Mouse (Mus musculus): ENCODE data around the gene Pnpla1. TPM values are rescaled to one million over a fixed set of nuclear protein-coding genes. Genes with fewer than 3 reads are reported as not detected.

The Pnpla1 gene
- polyA plus RNA-seq, 1 experiment from 2014 or later: not detected

DNA sequence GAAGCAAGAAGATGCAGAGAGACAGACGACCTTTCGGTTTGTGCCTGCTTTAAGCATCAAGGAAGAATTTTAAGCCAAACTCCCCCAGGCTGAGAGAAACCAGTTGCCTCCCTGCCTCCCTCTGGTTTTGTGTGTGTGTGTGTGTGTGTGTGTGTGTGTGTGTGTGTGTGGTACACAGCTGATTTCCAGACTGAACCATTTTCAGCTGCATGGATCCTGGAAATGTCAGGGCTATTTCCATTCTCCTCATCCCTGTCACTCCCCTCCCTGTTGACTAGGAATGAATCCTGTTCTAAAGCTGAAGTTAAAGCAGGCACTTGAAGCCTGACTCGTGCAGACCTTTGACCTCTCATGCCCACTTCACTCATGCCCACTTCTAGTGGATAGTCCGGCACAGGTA is 16.0 kb downstream of the Pnpla1 start:
- no peak for ATAC-seq (ENCODE audit: insufficient read depth, low FRiP score, low TSS enrichment)
- no peak for DNase-seq (ENCODE audit: low spot score)
- no peaks in the 10 kb centered on the region for H3K4me1 ChIP-seq (ENCODE audit: control insufficient read depth, insufficient read depth, low read length)
- H3K9me3 ChIP-seq (ENCODE audit: control insufficient read depth, low read length): no peaks in the 10 kb centered on the region
- 81% methylated on average over 4 of the region's 4 CpGs for WGBS
- H3K9ac ChIP-seq (ENCODE audit: low read length): no peak overlapping the region
- no peak overlapping the region for H3K4me2 ChIP-seq (ENCODE audit: low read depth)
- no peak overlapping the region for H3K4me3 ChIP-seq (ENCODE audit: low read depth, low read length)
- no peaks in the 10 kb centered on the region for H3K36me3 ChIP-seq (ENCODE audit: control insufficient read depth, insufficient read depth, low read length)
- H3K27ac ChIP-seq (ENCODE audit: low read depth, low read length): no peak overlapping the region
- no peaks in the 10 kb centered on the region for H3K27me3 ChIP-seq (ENCODE audit: control insufficient read depth, insufficient read depth, low read length)

DNA sequence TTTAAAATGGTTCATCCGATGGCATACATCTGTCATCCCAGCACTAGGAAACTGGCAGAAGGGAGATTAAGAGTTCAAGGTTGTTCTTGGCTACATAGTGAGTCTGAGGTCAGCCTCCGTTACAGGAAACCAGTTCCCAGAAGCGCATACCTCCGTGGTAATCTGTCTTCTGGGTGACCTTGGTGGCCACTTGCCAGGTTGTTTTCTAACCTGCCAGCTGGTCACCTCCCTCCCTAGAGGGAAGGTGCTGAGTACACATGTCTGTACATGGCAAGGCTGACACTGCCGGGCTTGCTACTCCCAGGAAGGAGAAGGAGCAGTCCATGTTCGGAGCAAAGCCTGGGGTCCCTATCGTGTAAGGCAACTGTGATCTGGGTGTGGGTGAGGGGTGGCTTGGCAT is 16.6 kb downstream of the Pnpla1 start:
- H3K4me2 ChIP-seq (ENCODE audit: low read depth): no peak overlapping the region
- 78% methylated on average over 7 of the region's 7 CpGs for WGBS
- no peak overlapping the region for H3K9ac ChIP-seq (ENCODE audit: low read length)
- no peak overlapping the region for H3K27ac ChIP-seq (ENCODE audit: low read depth, low read length)
- no peak for DNase-seq (ENCODE audit: low spot score)
- H3K9me3 ChIP-seq (ENCODE audit: control insufficient read depth, low read length): no peaks in the 10 kb centered on the region
- H3K4me3 ChIP-seq (ENCODE audit: low read depth, low read length): no peak overlapping the region
- no peak for ATAC-seq (ENCODE audit: insufficient read depth, low FRiP score, low TSS enrichment)
- no peaks in the 10 kb centered on the region for H3K36me3 ChIP-seq (ENCODE audit: control insufficient read depth, insufficient read depth, low read length)
- no peaks in the 10 kb centered on the region for H3K27me3 ChIP-seq (ENCODE audit: control insufficient read depth, insufficient read depth, low read length)
- no peaks in the 10 kb centered on the region for H3K4me1 ChIP-seq (ENCODE audit: control insufficient read depth, insufficient read depth, low read length)

- Histone ChIP-seq H3K4me2 (ENCODE audit: low read depth) (no peak overlapping the region), H3K9me3 (ENCODE audit: control insufficient read depth, low read length) (no peaks in the 10 kb centered on the region), H3K27me3 (ENCODE audit: control insufficient read depth, insufficient read depth, low read length) (no peaks in the 10 kb centered on the region), H3K27ac (ENCODE audit: low read depth, low read length) (no peak overlapping the region), H3K4me3 (ENCODE audit: low read depth, low read length) (no peak overlapping the region), H3K9ac (ENCODE audit: low read length) (no peak overlapping the region), H3K4me1 (ENCODE audit: control insufficient read depth, insufficient read depth, low read length) (no peaks in the 10 kb centered on the region), H3K36me3 (ENCODE audit: control insufficient read depth, insufficient read depth, low read length) (no peaks in the 10 kb centered on the region)
- DNase-seq (ENCODE audit: low spot score): no peak
- 55% methylated on average over 8 of the region's 8 CpGs for WGBS
- ATAC-seq (ENCODE audit: insufficient read depth, low FRiP score, low TSS enrichment): no peak
Measured at GRCm38 (mm10) chr17:28875316-28875715, 17.1 kb downstream of the Pnpla1 start.

DNA sequence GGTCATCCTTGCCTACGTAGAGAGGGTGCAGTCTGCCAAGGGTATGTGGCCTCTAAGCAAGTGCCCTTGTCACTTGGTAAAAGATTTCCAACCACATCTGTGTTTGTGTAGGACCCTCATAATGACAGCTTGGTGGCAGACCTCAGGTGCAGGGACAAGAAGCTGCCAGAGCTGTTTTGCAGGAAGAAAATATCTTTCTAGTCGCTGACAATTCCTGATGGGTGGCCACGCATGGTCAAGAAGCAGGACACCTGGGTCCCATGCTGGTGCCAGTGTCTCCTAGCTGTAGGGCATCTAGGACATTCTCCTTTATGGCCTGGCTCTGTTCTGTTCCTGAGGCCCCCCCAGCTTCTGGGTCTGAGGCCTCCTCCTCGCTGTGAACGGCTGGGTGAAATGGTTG is 18.1 kb downstream of the Pnpla1 start:
- Histone ChIP-seq H3K36me3 (ENCODE audit: control insufficient read depth, insufficient read depth, low read length) (no peaks in the 10 kb centered on the region), H3K4me2 (ENCODE audit: low read depth) (no peak overlapping the region), H3K9ac (ENCODE audit: low read length) (no peak overlapping the region), H3K4me3 (ENCODE audit: low read depth, low read length) (no peak overlapping the region), H3K4me1 (ENCODE audit: control insufficient read depth, insufficient read depth, low read length) (no peaks in the 10 kb centered on the region), H3K9me3 (ENCODE audit: control insufficient read depth, low read length) (no peaks in the 10 kb centered on the region), H3K27me3 (ENCODE audit: control insufficient read depth, insufficient read depth, low read length) (no peaks in the 10 kb centered on the region), H3K27ac (ENCODE audit: low read depth, low read length) (no peak overlapping the region)
- no peak for DNase-seq (ENCODE audit: low spot score)
- 69% methylated on average over 5 of the region's 5 CpGs for WGBS
- ATAC-seq (ENCODE audit: insufficient read depth, low FRiP score, low TSS enrichment): no peak

DNA sequence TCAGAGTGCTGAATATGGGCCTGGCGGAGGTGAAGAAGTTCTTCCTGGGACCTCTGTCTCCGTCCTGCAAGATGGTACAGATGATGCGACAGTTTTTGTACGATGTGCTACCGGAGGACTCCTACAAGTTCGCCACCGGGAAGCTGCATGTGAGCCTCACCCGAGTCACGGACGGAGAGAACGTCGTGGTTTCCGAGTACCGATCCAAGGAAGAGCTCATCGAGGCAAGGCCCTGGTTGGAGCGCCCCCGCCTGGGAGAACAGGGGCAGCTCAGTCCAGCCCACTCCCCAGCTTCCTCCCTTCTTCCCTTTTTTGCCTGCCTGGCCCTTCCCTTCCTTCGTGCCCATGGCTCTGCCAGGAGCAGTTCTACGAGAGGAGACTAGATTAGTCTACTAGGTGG is 18.6 kb downstream of the Pnpla1 start:
- no peak overlapping the region for H3K9ac ChIP-seq (ENCODE audit: low read length)
- 18% methylated on average over 19 of the region's 19 CpGs for WGBS
- H3K27ac ChIP-seq (ENCODE audit: low read depth, low read length): no peak overlapping the region
- ATAC-seq (ENCODE audit: insufficient read depth, low FRiP score, low TSS enrichment): no peak
- no peaks in the 10 kb centered on the region for H3K4me1 ChIP-seq (ENCODE audit: control insufficient read depth, insufficient read depth, low read length)
- H3K4me3 ChIP-seq (ENCODE audit: low read depth, low read length): no peak overlapping the region
- H3K4me2 ChIP-seq (ENCODE audit: low read depth): no peak overlapping the region
- no peaks in the 10 kb centered on the region for H3K27me3 ChIP-seq (ENCODE audit: control insufficient read depth, insufficient read depth, low read length)
- DNase-seq (ENCODE audit: low spot score): peak; percentile 63
- H3K36me3 ChIP-seq (ENCODE audit: control insufficient read depth, insufficient read depth, low read length): no peaks in the 10 kb centered on the region
- no peaks in the 10 kb centered on the region for H3K9me3 ChIP-seq (ENCODE audit: control insufficient read depth, low read length)

- Histone ChIP-seq H3K4me1 (ENCODE audit: control insufficient read depth, insufficient read depth, low read length) (no peaks in the 10 kb centered on the region), H3K27ac (ENCODE audit: low read depth, low read length) (no peak overlapping the region), H3K9ac (ENCODE audit: low read length) (no peak overlapping the region), H3K27me3 (ENCODE audit: control insufficient read depth, insufficient read depth, low read length) (no peaks in the 10 kb centered on the region), H3K4me3 (ENCODE audit: low read depth, low read length) (no peak overlapping the region), H3K4me2 (ENCODE audit: low read depth) (no peak overlapping the region), H3K9me3 (ENCODE audit: control insufficient read depth, low read length) (no peaks in the 10 kb centered on the region), H3K36me3 (ENCODE audit: control insufficient read depth, insufficient read depth, low read length) (no peaks in the 10 kb centered on the region)
- ATAC-seq (ENCODE audit: insufficient read depth, low FRiP score, low TSS enrichment): no peak
- 5% methylated on average over 18 of the region's 18 CpGs for WGBS
- DNase-seq (ENCODE audit: low spot score): peak; percentile 90
Measured at GRCm38 (mm10) chr17:28879931-28880391, 21.8 kb downstream of the Pnpla1 start.

GRCm38 (mm10) chr17:28882316-28882715 is 24.1 kb downstream of the Pnpla1 start:
- H3K9ac ChIP-seq (ENCODE audit: low read length): no peak overlapping the region
- no peaks in the 10 kb centered on the region for H3K4me1 ChIP-seq (ENCODE audit: control insufficient read depth, insufficient read depth, low read length)
- H3K9me3 ChIP-seq (ENCODE audit: control insufficient read depth, low read length): no peaks in the 10 kb centered on the region
- H3K4me3 ChIP-seq (ENCODE audit: low read depth, low read length): no peak overlapping the region
- no peaks in the 10 kb centered on the region for H3K36me3 ChIP-seq (ENCODE audit: control insufficient read depth, insufficient read depth, low read length)
- H3K27ac ChIP-seq (ENCODE audit: low read depth, low read length): no peak overlapping the region
- 5% methylated on average over 12 of the region's 12 CpGs for WGBS
- ATAC-seq (ENCODE audit: insufficient read depth, low FRiP score, low TSS enrichment) (no peak), DNase-seq (ENCODE audit: low spot score) (peak; percentile 84)
- H3K27me3 ChIP-seq (ENCODE audit: control insufficient read depth, insufficient read depth, low read length): no peaks in the 10 kb centered on the region
- H3K4me2 ChIP-seq (ENCODE audit: low read depth): no peak overlapping the region

DNA sequence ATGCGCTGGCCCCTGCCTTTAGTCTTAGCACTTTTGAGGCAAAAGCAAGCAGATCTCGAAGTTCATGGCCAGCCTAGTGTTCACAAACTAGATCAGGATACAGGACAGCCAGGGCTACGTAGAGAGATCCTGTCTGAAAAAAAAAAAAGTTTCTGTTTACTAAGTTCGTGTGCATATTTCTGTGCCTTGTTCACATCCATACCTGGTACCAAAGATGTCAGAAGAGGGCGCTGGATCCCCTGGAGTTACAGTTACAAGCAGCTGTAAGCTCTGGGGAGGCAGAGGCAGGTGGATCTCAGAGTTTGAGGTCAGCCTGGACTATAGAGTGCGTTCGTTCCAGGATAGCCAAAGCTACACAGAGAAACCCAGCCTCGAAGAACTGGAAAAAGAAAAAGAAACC is 24.6 kb downstream of the Pnpla1 start:
- WGBS: 54% methylated on average over 8 of the region's 8 CpGs
- DNase-seq (ENCODE audit: low spot score): no peak
- Histone ChIP-seq H3K9ac (ENCODE audit: low read length) (no peak overlapping the region), H3K27me3 (ENCODE audit: control insufficient read depth, insufficient read depth, low read length) (no peaks in the 10 kb centered on the region), H3K4me2 (ENCODE audit: low read depth) (no peak overlapping the region), H3K4me3 (ENCODE audit: low read depth, low read length) (no peak overlapping the region), H3K4me1 (ENCODE audit: control insufficient read depth, insufficient read depth, low read length) (no peaks in the 10 kb centered on the region), H3K36me3 (ENCODE audit: control insufficient read depth, insufficient read depth, low read length) (no peaks in the 10 kb centered on the region), H3K27ac (ENCODE audit: low read depth, low read length) (no peak overlapping the region), H3K9me3 (ENCODE audit: control insufficient read depth, low read length) (no peaks in the 10 kb centered on the region)
- ATAC-seq (ENCODE audit: insufficient read depth, low FRiP score, low TSS enrichment): no peak

- WGBS: 74% methylated on average over 10 of the region's 10 CpGs
- no peak for ATAC-seq (ENCODE audit: insufficient read depth, low FRiP score, low TSS enrichment)
Measured at GRCm38 (mm10) chr17:28883941-28884516, 25.8 kb downstream of the Pnpla1 start.

More at GRCm38 (mm10) chr17:28883941-28884516, 25.8 kb downstream of the Pnpla1 start:
- Histone ChIP-seq H3K36me3 (ENCODE audit: control insufficient read depth, insufficient read depth, low read length) (no peaks in the 10 kb centered on the region), H3K4me2 (ENCODE audit: low read depth) (no peak overlapping the region), H3K4me3 (ENCODE audit: low read depth, low read length) (no peak overlapping the region), H3K27me3 (ENCODE audit: control insufficient read depth, insufficient read depth, low read length) (no peaks in the 10 kb centered on the region), H3K27ac (ENCODE audit: low read depth, low read length) (no peak overlapping the region), H3K9ac (ENCODE audit: low read length) (no peak overlapping the region), H3K4me1 (ENCODE audit: control insufficient read depth, insufficient read depth, low read length) (no peaks in the 10 kb centered on the region), H3K9me3 (ENCODE audit: control insufficient read depth, low read length) (0 out of 2 replicates have a peak, but pooled peaks cover 4% of the 10 kb centered on the region)
- no peak for DNase-seq (ENCODE audit: low spot score)
